ENCODE assay signal across 13 mouse cellular contexts in genomic region chr14:121547745-121548144, GRCm38 (mm10). TPM values are rescaled to one million over a fixed set of nuclear protein-coding genes. Genes with fewer than 3 reads are reported as not detected.
A peak's percentile ranks its signal among the peaks of the same experiment; 100 is the strongest.
DNase-seq lines count a peak whose midpoint lies in the region; TF ChIP-seq lines count a peak whose summit lies in the region.
"Had no signal": no experiment of that assay in that cellular context is flagged by ENCODE, and none has a peak within 500 bp of the region (broad histone marks: within the 10 kb centered on the region; RNA-seq: fewer than 3 reads in every experiment).

No protein-coding gene starts in this region.

- H3K27me3 ChIP-seq in ES-Bruce4 (ENCODE audit: control insufficient read depth, insufficient read depth, low read length, poor library complexity, severe bottlenecking) = no peaks in the 10 kb centered on the region
- H3K27me3 ChIP-seq: liver, embryonic 15.5 days; Patski had no signal

- intact Hi-C loops in gastrocnemius, adult 2 months (cut with DNase I) = no loop called here
- intact Hi-C loops in gastrocnemius, postnatal 36 days (cut with DNase I) = no loop called here

- H3K4me3 ChIP-seq in gastrocnemius, adult 2 months = no peak overlapping the region
- H3K4me3 ChIP-seq in ES-Bruce4 (ENCODE audit: low read depth, low read length) = no peak overlapping the region
- H3K4me3 ChIP-seq: liver, embryonic 15.5 days had no signal

- H3K36me3 ChIP-seq in ES-Bruce4 (ENCODE audit: control insufficient read depth, insufficient read depth, low read length, poor library complexity, severe bottlenecking) = no peaks in the 10 kb centered on the region
- H3K36me3 ChIP-seq: liver, embryonic 15.5 days had no signal

- DNase-seq in gastrocnemius, adult 2 months = no peak
- DNase-seq in gastrocnemius, postnatal 36 days = no peak
- DNase-seq in embryo, embryonic 9.5 days (ENCODE audit: extremely low spot score) = peak; percentile 33
- peak; percentile 35 to 69 for DNase-seq in kidney, postnatal 4 days
- no peak for DNase-seq in right cerebral cortex, adult 18-20 months
- DNase-seq in urinary bladder, postnatal 4 days (ENCODE audit: low spot score in 2 of 2) = no peak
- no peak for DNase-seq in layer of hippocampus, postnatal 36 days
- DNase-seq: forebrain, postnatal 0 days; thymus, postnatal 36 days had no signal

- TF ChIP-seq POLR2A in ES-Bruce4 (IDR thresholded peaks at IDR 0.05; ENCODE audit: insufficient read depth, low read length) = no peak

- TF ChIP-seq EP300 in ES-Bruce4 (IDR thresholded peaks at IDR 0.05; ENCODE audit: insufficient read depth, low read depth, low read length) = no peak

- peaks cover 6% of the 10 kb centered on the region for H3K4me1 ChIP-seq in ES-Bruce4 (ENCODE audit: control insufficient read depth, insufficient read depth, low read length)
- H3K4me1 ChIP-seq: liver, embryonic 15.5 days had no signal

- no peak overlapping the region for H3K9ac ChIP-seq in ES-Bruce4 (ENCODE audit: low read depth, poor library complexity, severe bottlenecking)
- H3K9ac ChIP-seq: forebrain, postnatal 0 days; liver, embryonic 15.5 days had no signal

- TF ChIP-seq CTCF in gastrocnemius, adult 2 months (IDR thresholded peaks at IDR 0.05) = no peak
- TF ChIP-seq CTCF in ES-Bruce4 (IDR thresholded peaks at IDR 0.05; ENCODE audit: low read depth, low read length) = no peak

- H3K9me3 ChIP-seq in ES-Bruce4 (replicated peaks; ENCODE audit: control insufficient read depth, insufficient read depth, low read length, poor library complexity, severe bottlenecking) = no peaks in the 10 kb centered on the region
- H3K9me3 ChIP-seq: liver, embryonic 15.5 days had no signal

- peak overlapping the region; percentile 31; the same call in 1 of the 2 replicates for H3K27ac ChIP-seq in gastrocnemius, adult 2 months
- H3K27ac ChIP-seq in ES-Bruce4 (ENCODE audit: insufficient read depth, low read length) = 0 out of 2 replicates have a peak overlapping the region, but pooled peaks have one; percentile 1
- H3K27ac ChIP-seq: liver, embryonic 15.5 days had no signal

RNA-seq across cellular contexts. Expression of gene Slc15a1, which starts 42.7 kb away (rescaled TPM):
- total RNA-seq in gastrocnemius, adult 2 months (2021) = not detected
- not detected for total RNA-seq in gastrocnemius, postnatal 36 days (2021)
- 1.3 and 1.5 TPM in 2 replicates for polyA plus RNA-seq in ES-Bruce4 (2011; ENCODE audit: insufficient read depth, insufficient read length, low read depth, missing spikeins)
- total RNA-seq in layer of hippocampus, postnatal 36 days (2021) = not detected
- total RNA-seq: common myeloid progenitor, adult 5-6 weeks; forebrain, postnatal 0 days had no signal
- polyA plus RNA-seq: liver, embryonic 15.5 days had no signal

Comparison
In these comparisons a context has a peak if more than half of its experiments do, and no peak if none do; other contexts are left out.
1. DNase-seq: peak in embryo, embryonic 9.5 days (single experiment) and kidney, postnatal 4 days (2 of 2); none in gastrocnemius, adult 2 months (single experiment), gastrocnemius, postnatal 36 days (0 of 2), right cerebral cortex, adult 18-20 months (single experiment), urinary bladder, postnatal 4 days (0 of 2) and layer of hippocampus, postnatal 36 days (0 of 2).